Mouse (Mus musculus) neural tube, embryonic 13.5 days (tissue): ENCODE measurements around the gene Hpdl. TPM values are rescaled to one million over a fixed set of nuclear protein-coding genes. Genes with fewer than 3 reads are reported as not detected.

ENCODE experiments used
- ATAC-seq: fragments of 200-750 bp; cut with Nextera tagmentation; 2 replicates; pipeline ENCODE4 v1.8.0; 2017; ENCODE audit warnings: low read depth, mild to moderate bottlenecking, moderate TSS enrichment, moderate library complexity
- H3K27ac ChIP-seq: fragments of 300-500 bp; sonication (generic); replicated peaks from 2 replicates; pipeline ENCODE4 v1.5.1; 2015; ENCODE audit warnings: moderate library complexity, mild to moderate bottlenecking, inconsistent platforms
- H3K27me3 ChIP-seq: fragments of 300-500 bp; sonication (generic); 2 replicates; pipeline ENCODE4 v1.6.1; 2015; ENCODE audit warnings: mild to moderate bottlenecking, inconsistent platforms
- H3K36me3 ChIP-seq: fragments of 300-500 bp; sonication (generic); 2 replicates; pipeline ENCODE4 v1.6.1; 2015; ENCODE audit warnings: mild to moderate bottlenecking, inconsistent platforms
- H3K4me1 ChIP-seq: fragments of 300-500 bp; sonication (generic); replicated peaks from 2 replicates; pipeline ENCODE4 v1.6.1; 2015; ENCODE audit warnings: inconsistent platforms
- H3K4me2 ChIP-seq: fragments of 300-500 bp; sonication (generic); 2 replicates; pipeline ENCODE4 v1.6.1; 2015; ENCODE audit warnings: inconsistent platforms, mild to moderate bottlenecking, moderate library complexity
- H3K4me3 ChIP-seq: fragments of 300-500 bp; sonication (generic); 2 replicates; pipeline ENCODE4 v1.5.1; 2015; ENCODE audit warnings: mild to moderate bottlenecking, inconsistent platforms
- H3K9ac ChIP-seq: fragments of 300-500 bp; sonication (generic); 2 replicates; pipeline ENCODE4 v1.6.1; 2015; ENCODE audit warnings: moderate library complexity, mild to moderate bottlenecking, inconsistent platforms
- H3K9me3 ChIP-seq: fragments of 300-500 bp; sonication (generic); 2 replicates; pipeline ENCODE4 v1.6.1; 2016; ENCODE audit warnings: inconsistent platforms
- WGBS: fragments of 180-500 bp; shearing (Covaris S2); methylation state at CpG from one replicate; pipeline ENCODE4 v1.1.7; 2015; 5-methylcytosine and 5-hydroxymethylcytosine counted together
- polyA plus RNA-seq: library from polyadenylated mRNA; unstranded; fragments of >200 nt; fragmentation: Nextera tagmentation; extraction: Ambion mirVana; gene quantifications from 2 replicates; pipeline ENCODE4 v1.2.1, GENCODE M21; 2015

The Hpdl gene
- polyA plus RNA-seq, 1 experiment from 2014 or later = 2.7 TPM

- no peak overlapping the region for H3K9ac ChIP-seq
- no peak overlapping the region for H3K4me2 ChIP-seq
- H3K9me3 ChIP-seq = no peaks in the 10 kb centered on the region
- H3K4me3 ChIP-seq = no peak overlapping the region
- no peak for ATAC-seq
- H3K36me3 ChIP-seq = no peaks in the 10 kb centered on the region
- H3K4me1 ChIP-seq = no peaks in the 10 kb centered on the region
- H3K27me3 ChIP-seq = no peaks in the 10 kb centered on the region
- H3K27ac ChIP-seq = no peak overlapping the region
- whole genome bisulfite sequencing = 76% methylated on average over 2 of the region's 2 CpGs
These were observed 27.2 kb downstream of the Hpdl start for GRCm38 (mm10) chr4:116794273-116794672.

- Histone ChIP-seq H3K4me2 (no peak overlapping the region), H3K9me3 (no peaks in the 10 kb centered on the region), H3K4me3 (no peak overlapping the region), H3K9ac (no peak overlapping the region), H3K36me3 (no peaks in the 10 kb centered on the region), H3K27me3 (no peaks in the 10 kb centered on the region), H3K27ac (no peak overlapping the region), H3K4me1 (no peaks in the 10 kb centered on the region)
- 87% methylated on average over 8 of the region's 8 CpGs for WGBS
- no peak for ATAC-seq
These were observed 29.1 kb downstream of the Hpdl start for GRCm38 (mm10) chr4:116792453-116792852.

GRCm38 (mm10) chr4:116788956-116789355, 32.6 kb downstream of the Hpdl start:
- Histone ChIP-seq H3K4me2 (no peak overlapping the region), H3K4me1 (no peaks in the 10 kb centered on the region), H3K27ac (no peak overlapping the region), H3K36me3 (no peaks in the 10 kb centered on the region), H3K9me3 (no peaks in the 10 kb centered on the region), H3K9ac (no peak overlapping the region), H3K4me3 (no peak overlapping the region), H3K27me3 (no peaks in the 10 kb centered on the region)
- peak; percentile 53 for ATAC-seq
- 7% methylated on average over 3 of the region's 3 CpGs for WGBS

GRCm38 (mm10) chr4:116787985-116788760, 33.3 kb downstream of the Hpdl start:
- Histone ChIP-seq H3K9me3 (no peaks in the 10 kb centered on the region), H3K27ac (no peak overlapping the region), H3K36me3 (no peaks in the 10 kb centered on the region), H3K4me3 (no peak overlapping the region), H3K4me2 (no peak overlapping the region), H3K4me1 (no peaks in the 10 kb centered on the region), H3K9ac (no peak overlapping the region), H3K27me3 (no peaks in the 10 kb centered on the region)
- ATAC-seq = no peak
- 44% methylated on average over 7 of the region's 7 CpGs for WGBS

- Histone ChIP-seq H3K9me3 (no peaks in the 10 kb centered on the region), H3K27me3 (no peaks in the 10 kb centered on the region), H3K9ac (no peak overlapping the region), H3K4me1 (peaks cover 12% of the 10 kb centered on the region), H3K27ac (no peak overlapping the region), H3K36me3 (no peaks in the 10 kb centered on the region), H3K4me3 (no peak overlapping the region), H3K4me2 (no peak overlapping the region)
- WGBS = 97% methylated on average over 1 of the region's 1 CpGs
- no peak for ATAC-seq
These were observed 34.9 kb downstream of the Hpdl start for GRCm38 (mm10) chr4:116786587-116786986.

- Histone ChIP-seq H3K4me2 (no peak overlapping the region), H3K36me3 (no peaks in the 10 kb centered on the region), H3K27ac (no peak overlapping the region), H3K4me1 (peaks cover 12% of the 10 kb centered on the region), H3K9ac (no peak overlapping the region), H3K27me3 (no peaks in the 10 kb centered on the region), H3K9me3 (no peaks in the 10 kb centered on the region), H3K4me3 (no peak overlapping the region)
- ATAC-seq = no peak
- WGBS = 6% methylated on average over 8 of the region's 8 CpGs
These were observed 39.3 kb downstream of the Hpdl start for GRCm38 (mm10) chr4:116782171-116782570.

GRCm38 (mm10) chr4:116781366-116781765, 40.1 kb downstream of the Hpdl start:
- no peaks in the 10 kb centered on the region for H3K9me3 ChIP-seq
- no peak overlapping the region for H3K4me2 ChIP-seq
- H3K9ac ChIP-seq = no peak overlapping the region
- WGBS = 24% methylated on average over 2 of the region's 2 CpGs
- H3K36me3 ChIP-seq = no peaks in the 10 kb centered on the region
- peaks cover 12% of the 10 kb centered on the region for H3K4me1 ChIP-seq
- no peak overlapping the region for H3K27ac ChIP-seq
- H3K4me3 ChIP-seq = no peak overlapping the region
- H3K27me3 ChIP-seq = no peaks in the 10 kb centered on the region
- ATAC-seq = no peak

GRCm38 (mm10) chr4:116780541-116780940, 41.0 kb downstream of the Hpdl start:
- Histone ChIP-seq H3K4me1 (peaks cover 12% of the 10 kb centered on the region), H3K9ac (no peak overlapping the region), H3K9me3 (no peaks in the 10 kb centered on the region), H3K36me3 (no peaks in the 10 kb centered on the region), H3K4me3 (no peak overlapping the region), H3K4me2 (no peak overlapping the region), H3K27me3 (no peaks in the 10 kb centered on the region), H3K27ac (no peak overlapping the region)
- no peak for ATAC-seq
- 79% methylated on average over 2 of the region's 2 CpGs for WGBS

- ATAC-seq = no peak
- Histone ChIP-seq H3K27me3 (no peaks in the 10 kb centered on the region), H3K27ac (no peak overlapping the region), H3K9ac (no peak overlapping the region), H3K36me3 (no peaks in the 10 kb centered on the region), H3K9me3 (no peaks in the 10 kb centered on the region), H3K4me2 (no peak overlapping the region), H3K4me1 (peaks cover 4% of the 10 kb centered on the region), H3K4me3 (no peak overlapping the region)
- 91% methylated on average over 3 of the region's 3 CpGs for WGBS
These were observed 44.4 kb downstream of the Hpdl start for GRCm38 (mm10) chr4:116777079-116777478.

GRCm38 (mm10) chr4:116776391-116776790, 45.1 kb downstream of the Hpdl start:
- H3K9ac ChIP-seq = no peak overlapping the region
- no peak overlapping the region for H3K4me3 ChIP-seq
- H3K4me1 ChIP-seq = no peaks in the 10 kb centered on the region
- H3K36me3 ChIP-seq = no peaks in the 10 kb centered on the region
- no peak overlapping the region for H3K27ac ChIP-seq
- no peaks in the 10 kb centered on the region for H3K9me3 ChIP-seq
- ATAC-seq = no peak
- H3K27me3 ChIP-seq = no peaks in the 10 kb centered on the region
- no peak overlapping the region for H3K4me2 ChIP-seq
- WGBS = 93% methylated on average over 5 of the region's 5 CpGs

Other genes starting within 250 kb of the Hpdl start
- gene Ccdc17, start 225.1 kb downstream of the Hpdl start, polyA plus RNA-seq = 4.3 and 4.7 TPM in 2 replicates
- 89.8 and 96.9 TPM in 2 replicates for gene Nasp, start 193.8 kb downstream of the Hpdl start, polyA plus RNA-seq
- 689 and 718 TPM in 2 replicates for gene Akr1a1, start 170.0 kb downstream of the Hpdl start, polyA plus RNA-seq
- gene Prdx1, start 136.2 kb downstream of the Hpdl start, polyA plus RNA-seq = 505 and 512 TPM in 2 replicates
- gene Mmachc, start 113.3 kb downstream of the Hpdl start, polyA plus RNA-seq = 24.7 and 26.3 TPM in 2 replicates
- 12.0 TPM in 2 replicates for gene Ccdc163, start 113.2 kb downstream of the Hpdl start, polyA plus RNA-seq
- gene Tesk2, start 100.8 kb downstream of the Hpdl start, polyA plus RNA-seq = 3.0 and 4.0 TPM in 2 replicates
- gene Toe1, start 14.1 kb downstream of the Hpdl start, polyA plus RNA-seq = 26.5 and 33.0 TPM in 2 replicates
- gene Mutyh, start 14.0 kb downstream of the Hpdl start, polyA plus RNA-seq = 6.5 and 8.3 TPM in 2 replicates
- gene Zswim5, start 55.7 kb upstream of the Hpdl start, polyA plus RNA-seq = 7.7 and 8.1 TPM in 2 replicates
- 72.7 and 76.8 TPM in 2 replicates for gene Urod, start 172.7 kb upstream of the Hpdl start, polyA plus RNA-seq
- 25.6 and 26.7 TPM in 2 replicates for gene Hectd3, start 173.6 kb upstream of the Hpdl start, polyA plus RNA-seq
- 45.8 and 48.9 TPM in 2 replicates for gene Eif2b3, start 197.7 kb upstream of the Hpdl start, polyA plus RNA-seq